Mouse (Mus musculus): ENCODE results near the gene Lrmda. TPM values are rescaled to one million over a fixed set of nuclear protein-coding genes. Genes with fewer than 3 reads are reported as not detected.
"Not testable (repeated sequence)": the region's sequence is repeated elsewhere in the genome, so short reads cannot be mapped to it uniquely, and the experiment has no call there.

Gene Lrmda
- polyA plus RNA-seq, 1 experiment, result 12.9 TPM

GRCm38 (mm10) chr14:22552358-22552757 lies 532.8 kb downstream of the Lrmda start:
- H3K4me1 ChIP-seq (ENCODE audit: control insufficient read depth, insufficient read depth, insufficient read length, low read length), result no peaks in the 10 kb centered on the region
- no peak overlapping the region for H3K27ac ChIP-seq (replicated peaks; ENCODE audit: low read depth, low read length)
- H3K4me3 ChIP-seq (ENCODE audit: insufficient read depth, low read depth, low read length), result no peak overlapping the region

GRCm38 (mm10) chr14:22552841-22553240 lies 533.3 kb downstream of the Lrmda start:
- no peak overlapping the region for H3K4me3 ChIP-seq (ENCODE audit: insufficient read depth, low read depth, low read length)

GRCm38 (mm10) chr14:22553717-22554116 lies 534.2 kb downstream of the Lrmda start:
- H3K4me3 ChIP-seq (ENCODE audit: insufficient read depth, low read depth, low read length), result no peak overlapping the region
- no peaks in the 10 kb centered on the region for H3K4me1 ChIP-seq (ENCODE audit: control insufficient read depth, insufficient read depth, insufficient read length, low read length)
- H3K27ac ChIP-seq (replicated peaks; ENCODE audit: low read depth, low read length), result no peak overlapping the region

More at GRCm38 (mm10) chr14:22552841-22553240, 533.3 kb downstream of the Lrmda start:
- Histone ChIP-seq H3K27ac (replicated peaks; ENCODE audit: low read depth, low read length) (no peak overlapping the region), H3K4me1 (ENCODE audit: control insufficient read depth, insufficient read depth, insufficient read length, low read length) (no peaks in the 10 kb centered on the region)

- H3K27ac ChIP-seq (replicated peaks; ENCODE audit: low read depth, low read length), result no peak overlapping the region
- H3K4me1 ChIP-seq (ENCODE audit: control insufficient read depth, insufficient read depth, insufficient read length, low read length), result no peaks in the 10 kb centered on the region
- no peak overlapping the region for H3K4me3 ChIP-seq (ENCODE audit: insufficient read depth, low read depth, low read length)
These were observed 553.0 kb downstream of the Lrmda start for GRCm38 (mm10) chr14:22572486-22572885.

GRCm38 (mm10) chr14:22573585-22573984 lies 554.1 kb downstream of the Lrmda start:
- no peak overlapping the region for H3K27ac ChIP-seq (replicated peaks; ENCODE audit: low read depth, low read length)
- no peaks in the 10 kb centered on the region for H3K4me1 ChIP-seq (ENCODE audit: control insufficient read depth, insufficient read depth, insufficient read length, low read length)
- no peak overlapping the region for H3K4me3 ChIP-seq (ENCODE audit: insufficient read depth, low read depth, low read length)

- Histone ChIP-seq H3K4me1 (ENCODE audit: control insufficient read depth, insufficient read depth, insufficient read length, low read length) (no peaks in the 10 kb centered on the region), H3K4me3 (ENCODE audit: insufficient read depth, low read depth, low read length) (no peak overlapping the region), H3K27ac (replicated peaks; ENCODE audit: low read depth, low read length) (no peak overlapping the region)
These were observed 554.5 kb downstream of the Lrmda start for GRCm38 (mm10) chr14:22574006-22574405.

GRCm38 (mm10) chr14:22576441-22576840 lies 556.9 kb downstream of the Lrmda start:
- Histone ChIP-seq H3K4me3 (ENCODE audit: insufficient read depth, low read depth, low read length) (no peak overlapping the region), H3K4me1 (ENCODE audit: control insufficient read depth, insufficient read depth, insufficient read length, low read length) (no peaks in the 10 kb centered on the region), H3K27ac (replicated peaks; ENCODE audit: low read depth, low read length) (no peak overlapping the region)

- Histone ChIP-seq H3K4me1 (ENCODE audit: control insufficient read depth, insufficient read depth, insufficient read length, low read length) (no peaks in the 10 kb centered on the region), H3K4me3 (ENCODE audit: insufficient read depth, low read depth, low read length) (peak overlapping the region; percentile 36), H3K27ac (replicated peaks; ENCODE audit: low read depth, low read length) (no peak overlapping the region)
These were observed 558.0 kb downstream of the Lrmda start for GRCm38 (mm10) chr14:22577411-22578037.

GRCm38 (mm10) chr14:22578224-22578623 lies 558.7 kb downstream of the Lrmda start:
- H3K4me1 ChIP-seq (ENCODE audit: control insufficient read depth, insufficient read depth, insufficient read length, low read length), result no peaks in the 10 kb centered on the region
- H3K4me3 ChIP-seq (ENCODE audit: insufficient read depth, low read depth, low read length), result 0 out of 2 replicates have a peak overlapping the region, but pooled peaks have one; percentile 36
- H3K27ac ChIP-seq (replicated peaks; ENCODE audit: low read depth, low read length), result no peak overlapping the region

GRCm38 (mm10) chr14:22578986-22579385 lies 559.5 kb downstream of the Lrmda start:
- no peaks in the 10 kb centered on the region for H3K4me1 ChIP-seq (ENCODE audit: control insufficient read depth, insufficient read depth, insufficient read length, low read length)
- H3K4me3 ChIP-seq (ENCODE audit: insufficient read depth, low read depth, low read length), result no peak overlapping the region
- H3K27ac ChIP-seq (replicated peaks; ENCODE audit: low read depth, low read length), result no peak overlapping the region

GRCm38 (mm10) chr14:22582065-22582464 lies 562.6 kb downstream of the Lrmda start:
- no peaks in the 10 kb centered on the region for H3K4me1 ChIP-seq (ENCODE audit: control insufficient read depth, insufficient read depth, insufficient read length, low read length)
- no peak overlapping the region for H3K27ac ChIP-seq (replicated peaks; ENCODE audit: low read depth, low read length)
- no peak overlapping the region for H3K4me3 ChIP-seq (ENCODE audit: insufficient read depth, low read depth, low read length)

GRCm38 (mm10) chr14:22586281-22586680 lies 566.8 kb downstream of the Lrmda start:
- no peak overlapping the region for H3K27ac ChIP-seq (replicated peaks; ENCODE audit: low read depth, low read length)
- no peaks in the 10 kb centered on the region for H3K4me1 ChIP-seq (ENCODE audit: control insufficient read depth, insufficient read depth, insufficient read length, low read length)
- H3K4me3 ChIP-seq (ENCODE audit: insufficient read depth, low read depth, low read length), result no peak overlapping the region

GRCm38 (mm10) chr14:22586796-22587195 lies 567.3 kb downstream of the Lrmda start:
- H3K4me1 ChIP-seq (ENCODE audit: control insufficient read depth, insufficient read depth, insufficient read length, low read length), result no peaks in the 10 kb centered on the region
- H3K4me3 ChIP-seq (ENCODE audit: insufficient read depth, low read depth, low read length), result no peak overlapping the region
- no peak overlapping the region for H3K27ac ChIP-seq (replicated peaks; ENCODE audit: low read depth, low read length)

GRCm38 (mm10) chr14:22587285-22587957 lies 567.9 kb downstream of the Lrmda start:
- no peaks in the 10 kb centered on the region for H3K4me1 ChIP-seq (ENCODE audit: control insufficient read depth, insufficient read depth, insufficient read length, low read length)
- no peak overlapping the region for H3K4me3 ChIP-seq (ENCODE audit: insufficient read depth, low read depth, low read length)
- H3K27ac ChIP-seq (replicated peaks; ENCODE audit: low read depth, low read length), result no peak overlapping the region

- no peak overlapping the region for H3K4me3 ChIP-seq (ENCODE audit: insufficient read depth, low read depth, low read length)
- H3K4me1 ChIP-seq (ENCODE audit: control insufficient read depth, insufficient read depth, insufficient read length, low read length), result no peaks in the 10 kb centered on the region
- no peak overlapping the region for H3K27ac ChIP-seq (replicated peaks; ENCODE audit: low read depth, low read length)
These were observed 568.4 kb downstream of the Lrmda start for GRCm38 (mm10) chr14:22587958-22588296.

GRCm38 (mm10) chr14:22588394-22588793 lies 568.9 kb downstream of the Lrmda start:
- H3K4me1 ChIP-seq (ENCODE audit: control insufficient read depth, insufficient read depth, insufficient read length, low read length); H3K27ac ChIP-seq (replicated peaks; ENCODE audit: low read depth, low read length); H3K4me3 ChIP-seq (ENCODE audit: insufficient read depth, low read depth, low read length): not testable (repeated sequence)

Data from brown adipose tissue, adult 24 weeks (tissue).